Mouse (Mus musculus) liver, embryonic 12.5 days (tissue): ENCODE measurements at regions not wholly inside any gene's neighbourhood (a gene's known extent, or its start where the extent isn't known, plus 50 kb on each side); places are given as distances from the start of the nearest gene placed in this dataset.

Experiments used
- ATAC-seq: fragments of 200-750 bp; cut with Nextera tagmentation; 2 replicates; pipeline ENCODE4 v1.8.0; 2017; ENCODE audit warnings: moderate number of reproducible peaks, mild to moderate bottlenecking, moderate library complexity
- H3K27ac ChIP-seq: fragments of 300-500 bp; sonication (generic); 2 replicates; pipeline ENCODE4 v1.5.1; 2016; ENCODE audit warnings: mild to moderate bottlenecking
- H3K27me3 ChIP-seq: fragments of 300-500 bp; sonication (generic); replicated peaks from 2 replicates; pipeline ENCODE4 v1.6.1; 2016; ENCODE audit warnings: mild to moderate bottlenecking, moderate library complexity
- H3K36me3 ChIP-seq: fragments of 300-500 bp; sonication (generic); 2 replicates; pipeline ENCODE4 v1.6.1; 2016; ENCODE audit warnings: mild to moderate bottlenecking, moderate library complexity
- H3K4me1 ChIP-seq: fragments of 300-500 bp; sonication (generic); 2 replicates; pipeline ENCODE4 v1.6.1; 2016
- H3K4me2 ChIP-seq: fragments of 300-500 bp; sonication (generic); 2 replicates; pipeline ENCODE4 v1.6.1; 2016; ENCODE audit warnings: mild to moderate bottlenecking, moderate library complexity
- H3K4me3 ChIP-seq: fragments of 300-500 bp; sonication (generic); 2 replicates; pipeline ENCODE4 v1.5.1; 2016; ENCODE audit warnings: mild to moderate bottlenecking, moderate library complexity
- H3K9ac ChIP-seq: fragments of 300-500 bp; sonication (generic); 2 replicates; pipeline ENCODE4 v1.6.1; 2016; ENCODE audit warnings: mild to moderate bottlenecking, moderate library complexity
- H3K9me3 ChIP-seq: fragments of 300-500 bp; sonication (generic); replicated peaks from 2 replicates; pipeline ENCODE4 v1.6.1; 2016; ENCODE audit warnings: mild to moderate bottlenecking, moderate library complexity
- WGBS: fragments of 180-500 bp; shearing (Covaris S2); methylation state at CpG from one replicate; pipeline ENCODE4 v1.1.7; 2016; ENCODE audit not compliant: insufficient replicate concordance; 5-methylcytosine and 5-hydroxymethylcytosine counted together

DNA sequence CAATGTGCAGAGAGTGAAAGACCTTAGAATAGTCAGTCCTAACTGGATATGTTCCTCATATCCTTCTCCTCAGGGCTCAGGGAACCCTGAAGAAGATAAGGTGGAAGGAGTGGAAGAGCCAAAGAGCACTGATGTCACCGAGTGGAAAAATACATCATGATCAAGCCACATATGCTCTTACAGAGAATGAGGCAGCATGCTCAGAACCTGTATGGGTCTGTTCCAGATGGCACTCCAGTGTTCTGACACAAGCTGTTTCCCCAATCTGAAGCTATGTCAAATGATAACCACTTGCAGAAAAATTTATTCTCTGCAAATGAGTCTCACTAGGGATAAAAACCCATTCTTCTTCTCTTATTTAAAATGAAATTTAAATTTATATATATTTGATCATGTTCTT, 572.6 kb upstream of the Robo2 start:
- WGBS = 68% methylated on average over 1 of the region's 1 CpGs
- Histone ChIP-seq H3K9ac (no peak overlapping the region), H3K4me3 (no peak overlapping the region), H3K4me1 (no peaks in the 10 kb centered on the region), H3K36me3 (no peaks in the 10 kb centered on the region), H3K27me3 (no peaks in the 10 kb centered on the region), H3K4me2 (no peak overlapping the region), H3K27ac (no peak overlapping the region), H3K9me3 (no peaks in the 10 kb centered on the region)
- ATAC-seq = no peak

DNA sequence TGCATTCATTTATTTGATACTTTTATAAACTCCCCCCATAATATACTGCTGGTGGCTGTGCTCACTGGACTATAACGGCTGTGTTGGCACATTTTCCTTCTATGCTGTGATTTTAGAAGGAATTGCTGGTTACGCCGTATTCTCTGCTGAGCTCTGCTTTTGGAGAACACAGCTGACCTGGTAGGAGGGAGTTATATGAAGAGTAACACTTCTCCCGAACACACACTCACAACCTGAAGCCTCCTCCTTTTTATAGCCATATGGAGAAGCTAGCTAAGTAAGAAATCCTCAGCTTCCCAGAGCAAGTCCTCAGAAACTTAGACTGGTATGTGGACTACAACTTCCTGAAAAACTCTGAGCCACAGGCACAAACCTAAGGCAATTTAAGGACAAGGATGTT, 554.5 kb upstream of the Robo2 start:
- Histone ChIP-seq H3K36me3 (no peaks in the 10 kb centered on the region), H3K27ac (no peak overlapping the region), H3K4me1 (no peaks in the 10 kb centered on the region), H3K9ac (no peak overlapping the region), H3K27me3 (no peaks in the 10 kb centered on the region), H3K4me3 (no peak overlapping the region), H3K9me3 (no peaks in the 10 kb centered on the region), H3K4me2 (no peak overlapping the region)
- ATAC-seq = no peak
- 71% methylated on average over 4 of the region's 4 CpGs for WGBS

DNA sequence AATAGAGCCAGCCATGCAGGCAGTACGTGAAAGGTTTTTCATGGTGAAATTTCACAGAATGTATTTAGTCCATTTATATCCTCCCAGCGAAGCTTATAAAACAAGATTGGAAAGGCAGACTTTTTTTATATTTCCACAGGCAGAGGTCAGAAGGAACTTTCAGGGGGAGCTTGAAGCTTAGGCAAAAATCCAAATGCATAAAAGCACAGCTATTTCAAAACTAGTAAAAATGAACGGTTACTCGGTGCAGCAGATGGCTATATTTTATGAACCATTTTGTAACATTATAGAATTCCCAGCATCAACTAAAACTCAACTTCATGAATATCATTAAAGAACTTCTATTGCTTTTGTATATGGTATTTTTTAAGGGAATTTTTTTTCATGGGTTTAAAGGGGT, 518.1 kb upstream of the Robo2 start:
- Histone ChIP-seq H3K9ac (no peak overlapping the region), H3K4me2 (no peak overlapping the region), H3K4me1 (no peaks in the 10 kb centered on the region), H3K36me3 (no peaks in the 10 kb centered on the region), H3K27ac (no peak overlapping the region), H3K9me3 (no peaks in the 10 kb centered on the region), H3K4me3 (no peak overlapping the region), H3K27me3 (no peaks in the 10 kb centered on the region)
- 84% methylated on average over 4 of the region's 4 CpGs for WGBS
- ATAC-seq = no peak

- no peak overlapping the region for H3K27ac ChIP-seq
- no peaks in the 10 kb centered on the region for H3K4me1 ChIP-seq
- H3K4me2 ChIP-seq = 0 out of 2 replicates have a peak overlapping the region, but pooled peaks have one; percentile 1
- no peak overlapping the region for H3K9ac ChIP-seq
- ATAC-seq = no peak
- no peak overlapping the region for H3K4me3 ChIP-seq
- 23% methylated on average over 7 of the region's 7 CpGs for WGBS
- H3K9me3 ChIP-seq = no peaks in the 10 kb centered on the region
- no peaks in the 10 kb centered on the region for H3K36me3 ChIP-seq
- no peaks in the 10 kb centered on the region for H3K27me3 ChIP-seq
Measured at GRCm38 (mm10) chr16:74900835-74901234, 489.2 kb upstream of the Robo2 start.

DNA sequence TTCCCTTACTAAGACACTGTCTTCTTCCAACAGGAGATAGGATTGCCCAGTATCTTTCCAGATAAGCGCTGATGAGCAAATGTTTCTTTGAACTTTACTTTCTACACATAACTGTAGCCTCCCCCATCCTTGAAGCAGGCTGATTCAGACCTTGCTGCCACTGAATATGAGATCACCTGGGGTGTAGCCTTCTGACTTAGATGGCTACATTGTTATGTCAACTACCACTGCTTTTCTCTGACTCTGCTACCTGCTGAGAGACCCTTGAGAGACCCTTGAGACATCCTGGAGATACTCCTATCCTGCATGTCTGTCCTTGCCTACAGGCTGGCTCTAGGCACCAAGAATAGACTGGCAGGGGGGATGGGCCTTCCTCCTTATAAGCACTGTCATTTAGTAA, 476.1 kb upstream of the Robo2 start:
- ATAC-seq = no peak
- H3K36me3 ChIP-seq = no peaks in the 10 kb centered on the region
- WGBS = 31% methylated on average over 1 of the region's 1 CpGs
- H3K9ac ChIP-seq = no peak overlapping the region
- no peak overlapping the region for H3K27ac ChIP-seq
- no peak overlapping the region for H3K4me3 ChIP-seq
- H3K4me1 ChIP-seq = no peaks in the 10 kb centered on the region
- no peak overlapping the region for H3K4me2 ChIP-seq
- H3K27me3 ChIP-seq = no peaks in the 10 kb centered on the region
- no peaks in the 10 kb centered on the region for H3K9me3 ChIP-seq

DNA sequence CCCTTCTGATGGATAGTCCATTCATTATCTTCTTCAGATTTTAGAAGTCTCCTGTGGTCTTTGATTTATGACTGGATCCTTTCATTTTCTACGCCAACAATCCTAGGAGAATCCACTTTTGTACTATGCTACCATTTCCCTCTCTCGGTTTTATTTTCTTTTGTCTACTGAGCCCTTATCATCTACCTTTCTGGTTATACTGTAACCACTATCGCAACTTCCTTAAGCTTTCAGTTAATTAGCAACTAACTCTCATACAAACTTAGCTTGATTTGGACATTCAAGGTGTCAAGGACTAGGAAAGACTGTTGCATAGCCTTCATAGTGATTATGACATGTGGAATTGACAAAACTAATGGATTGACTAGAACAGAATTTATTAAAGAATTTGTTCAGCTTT, 467.0 kb upstream of the Robo2 start:
- WGBS = 68% methylated on average over 3 of the region's 3 CpGs
- Histone ChIP-seq H3K27me3 (no peaks in the 10 kb centered on the region), H3K4me1 (no peaks in the 10 kb centered on the region), H3K36me3 (no peaks in the 10 kb centered on the region), H3K9ac (no peak overlapping the region), H3K9me3 (no peaks in the 10 kb centered on the region), H3K27ac (no peak overlapping the region), H3K4me2 (no peak overlapping the region), H3K4me3 (no peak overlapping the region)
- ATAC-seq = no peak

DNA sequence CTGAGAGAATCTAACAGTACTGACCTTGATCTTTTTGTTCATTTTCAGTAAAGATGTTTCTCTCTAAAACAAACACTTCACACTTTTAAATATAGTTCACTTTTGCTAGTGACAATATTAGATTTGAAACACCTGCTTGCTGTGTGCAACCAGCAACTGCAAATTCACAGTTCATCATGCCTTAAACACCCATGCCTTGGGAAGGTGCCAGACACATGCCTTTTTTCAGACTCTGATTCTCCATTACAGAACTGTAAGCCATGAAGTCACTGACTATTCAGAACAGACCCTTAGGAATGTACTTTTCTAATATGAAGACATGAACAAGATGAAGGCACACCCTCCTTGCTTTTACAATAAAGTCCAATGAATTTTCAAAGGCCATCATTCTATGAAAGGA, 462.1 kb upstream of the Robo2 start:
- no peak for ATAC-seq
- Histone ChIP-seq H3K9me3 (no peaks in the 10 kb centered on the region), H3K4me3 (no peak overlapping the region), H3K4me1 (no peaks in the 10 kb centered on the region), H3K27me3 (no peaks in the 10 kb centered on the region), H3K27ac (no peak overlapping the region), H3K36me3 (no peaks in the 10 kb centered on the region), H3K9ac (no peak overlapping the region), H3K4me2 (no peak overlapping the region)

GRCm38 (mm10) chr16:74857752-74858151, 446.1 kb upstream of the Robo2 start:
- ATAC-seq = no peak
- WGBS = 14% methylated on average over 2 of the region's 2 CpGs
- Histone ChIP-seq H3K27me3 (no peaks in the 10 kb centered on the region), H3K4me2 (no peak overlapping the region), H3K9ac (no peak overlapping the region), H3K4me1 (no peaks in the 10 kb centered on the region), H3K36me3 (no peaks in the 10 kb centered on the region), H3K9me3 (no peaks in the 10 kb centered on the region), H3K4me3 (no peak overlapping the region), H3K27ac (no peak overlapping the region)

- no peaks in the 10 kb centered on the region for H3K4me1 ChIP-seq
- H3K27me3 ChIP-seq = no peaks in the 10 kb centered on the region
- H3K27ac ChIP-seq = no peak overlapping the region
- WGBS = 78% methylated on average over 2 of the region's 2 CpGs
- ATAC-seq = no peak
- H3K9ac ChIP-seq = no peak overlapping the region
- no peaks in the 10 kb centered on the region for H3K36me3 ChIP-seq
- no peak overlapping the region for H3K4me2 ChIP-seq
- H3K9me3 ChIP-seq = no peaks in the 10 kb centered on the region
- H3K4me3 ChIP-seq = no peak overlapping the region
Measured at GRCm38 (mm10) chr16:74840006-74840405, 428.4 kb upstream of the Robo2 start.

DNA sequence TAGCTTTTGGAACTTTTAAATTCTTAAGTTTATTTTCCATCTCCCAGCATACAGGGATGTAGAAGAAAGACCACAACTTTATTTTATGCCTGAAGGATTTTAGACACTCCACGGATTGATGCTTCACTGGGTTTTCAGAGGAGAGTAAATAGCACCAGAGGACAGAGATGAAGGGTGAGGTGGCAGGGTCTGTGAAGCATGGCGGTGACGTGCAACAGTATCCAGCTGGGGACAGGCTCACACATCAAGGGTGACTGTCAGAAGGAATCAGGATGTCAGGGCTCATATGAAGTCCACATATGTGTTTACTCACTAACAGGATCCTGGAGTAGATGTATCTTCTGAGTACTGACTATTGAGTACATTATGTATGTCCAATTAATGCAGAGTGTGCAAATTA, 402.8 kb upstream of the Robo2 start:
- ATAC-seq = no peak
- no peaks in the 10 kb centered on the region for H3K36me3 ChIP-seq
- no peaks in the 10 kb centered on the region for H3K27me3 ChIP-seq
- H3K9me3 ChIP-seq = no peaks in the 10 kb centered on the region
- WGBS = 62% methylated on average over 3 of the region's 3 CpGs
- H3K27ac ChIP-seq = no peak overlapping the region
- H3K4me2 ChIP-seq = no peak overlapping the region
- no peak overlapping the region for H3K4me3 ChIP-seq
- no peaks in the 10 kb centered on the region for H3K4me1 ChIP-seq
- no peak overlapping the region for H3K9ac ChIP-seq

GRCm38 (mm10) chr16:74809154-74809825, 397.7 kb upstream of the Robo2 start:
- Histone ChIP-seq H3K9me3 (no peaks in the 10 kb centered on the region), H3K27ac (no peak overlapping the region), H3K36me3 (no peaks in the 10 kb centered on the region), H3K4me3 (no peak overlapping the region), H3K4me2 (no peak overlapping the region), H3K9ac (no peak overlapping the region), H3K4me1 (no peaks in the 10 kb centered on the region), H3K27me3 (no peaks in the 10 kb centered on the region)
- no peak for ATAC-seq
- 56% methylated on average over 7 of the region's 7 CpGs for WGBS

GRCm38 (mm10) chr16:74806775-74807174, 395.1 kb upstream of the Robo2 start:
- no peaks in the 10 kb centered on the region for H3K9me3 ChIP-seq
- no peaks in the 10 kb centered on the region for H3K27me3 ChIP-seq
- H3K36me3 ChIP-seq = no peaks in the 10 kb centered on the region
- no peak overlapping the region for H3K4me3 ChIP-seq
- no peak for ATAC-seq
- no peak overlapping the region for H3K9ac ChIP-seq
- no peaks in the 10 kb centered on the region for H3K4me1 ChIP-seq
- WGBS = 79% methylated on average over 2 of the region's 2 CpGs
- H3K27ac ChIP-seq = no peak overlapping the region
- H3K4me2 ChIP-seq = no peak overlapping the region

DNA sequence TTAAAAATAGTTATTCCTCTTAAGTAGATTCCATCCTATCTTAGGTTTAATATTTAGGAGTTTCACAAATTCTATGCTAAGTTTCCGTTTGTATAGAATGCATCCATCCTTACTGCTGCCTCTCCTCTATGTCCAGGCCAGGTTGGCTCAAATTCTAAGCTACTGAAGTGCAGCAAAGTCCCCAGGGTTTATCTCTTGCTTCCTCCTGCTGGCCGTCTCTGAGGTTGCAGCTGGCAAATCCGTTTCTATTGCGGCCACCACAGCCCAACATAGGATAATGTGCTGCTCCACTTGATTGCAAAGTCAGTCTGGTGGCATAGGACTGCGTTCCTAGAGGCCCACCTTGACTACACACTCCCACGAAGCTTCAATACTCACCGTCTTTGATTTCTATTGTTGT, 389.7 kb upstream of the Robo2 start:
- WGBS = 15% methylated on average over 7 of the region's 7 CpGs
- Histone ChIP-seq H3K4me1 (no peaks in the 10 kb centered on the region), H3K9me3 (no peaks in the 10 kb centered on the region), H3K9ac (no peak overlapping the region), H3K27me3 (no peaks in the 10 kb centered on the region), H3K4me2 (no peak overlapping the region), H3K27ac (no peak overlapping the region), H3K4me3 (no peak overlapping the region), H3K36me3 (no peaks in the 10 kb centered on the region)
- no peak for ATAC-seq
